Mouse (Mus musculus): ENCODE measurements around the gene Arv1.

Arv1 gene

DNA sequence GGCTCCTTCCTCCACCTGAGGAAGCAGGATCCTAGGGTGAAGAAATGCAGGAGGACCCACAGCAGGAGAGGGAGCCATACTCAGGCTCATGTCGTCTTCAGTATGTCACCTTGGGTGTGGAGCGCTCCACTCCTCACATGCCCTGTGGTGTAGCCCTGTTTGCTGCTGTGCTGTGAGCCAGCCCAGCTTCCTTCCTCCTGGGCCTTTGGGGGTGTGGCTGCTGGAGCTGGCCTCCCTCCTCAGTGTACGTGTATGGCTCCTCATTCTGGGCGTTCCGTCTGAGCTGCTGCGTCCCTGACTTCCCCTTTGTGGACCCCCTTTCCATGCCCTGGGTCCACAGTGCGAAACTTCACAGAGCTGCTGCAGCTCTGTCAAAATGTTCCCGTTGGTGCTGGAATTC, 10.9 kb downstream of the Arv1 start:
- no peak for DNase-seq

DNA sequence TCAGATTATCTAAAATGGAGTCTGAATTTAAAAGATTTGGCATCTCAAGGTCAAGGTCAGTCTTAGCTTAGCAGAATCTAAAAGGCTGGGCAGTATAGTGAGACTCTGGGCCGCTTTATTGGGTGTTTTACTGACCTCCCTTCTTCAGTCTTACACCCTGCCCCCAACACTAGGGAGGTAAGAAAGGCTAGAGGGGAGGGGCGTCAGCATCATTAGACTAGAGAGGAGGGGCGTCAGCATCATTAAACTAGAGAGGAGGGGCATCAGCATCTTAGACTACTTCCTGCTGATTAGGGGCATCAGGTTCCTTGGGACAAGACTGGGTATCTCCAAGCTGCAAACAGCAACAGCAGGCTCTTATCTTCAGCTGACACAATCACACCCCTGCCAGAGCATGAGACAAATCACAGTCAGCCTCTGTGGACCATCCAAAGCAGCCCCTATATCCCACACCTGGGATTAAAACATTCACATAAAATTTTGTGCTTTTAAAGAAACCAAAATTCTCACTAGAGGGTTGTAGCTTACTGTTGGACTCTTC, 13.5 kb downstream of the Arv1 start:
- no peak for DNase-seq

DNA sequence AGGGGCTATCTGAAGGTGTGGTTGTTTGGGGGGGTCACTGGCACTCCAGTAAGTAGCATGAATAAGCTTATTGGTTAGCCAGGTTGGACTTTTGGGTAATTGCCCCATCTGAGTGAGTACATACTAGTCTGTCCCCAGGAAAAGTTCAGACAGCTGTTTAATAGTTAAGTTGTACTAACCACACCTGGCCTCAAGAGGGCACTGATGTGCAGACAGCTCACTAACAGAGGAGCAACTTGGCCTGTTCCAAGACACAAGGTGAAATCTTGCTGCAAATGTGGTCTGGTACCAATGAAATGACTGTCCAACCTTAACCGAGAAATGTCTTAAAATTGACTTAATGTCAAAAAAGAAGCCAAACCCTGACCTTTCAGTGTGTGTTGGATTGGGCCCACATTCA, 17.3 kb downstream of the Arv1 start:
- peak; percentile 33 for DNase-seq

DNA sequence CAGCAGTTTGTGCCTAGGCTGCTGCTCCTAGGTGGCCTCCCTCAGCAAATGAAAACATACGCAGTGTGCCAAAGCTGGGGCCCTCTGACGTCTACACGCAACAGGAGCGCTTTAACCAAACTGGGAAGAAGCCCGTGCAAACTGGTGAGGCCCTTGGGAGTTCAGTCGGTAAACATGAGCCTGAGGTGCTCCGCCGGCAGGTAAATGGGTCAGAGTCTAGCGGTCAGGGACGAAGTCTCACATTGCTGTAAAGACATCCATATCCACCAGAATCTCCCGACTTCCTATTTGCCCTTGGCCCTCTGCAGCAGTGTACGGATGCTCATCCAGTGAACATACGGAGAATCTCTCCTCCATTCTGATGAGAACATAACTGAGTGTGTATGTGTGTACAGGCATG, 24.7 kb downstream of the Arv1 start:
- no peak for DNase-seq

DNA sequence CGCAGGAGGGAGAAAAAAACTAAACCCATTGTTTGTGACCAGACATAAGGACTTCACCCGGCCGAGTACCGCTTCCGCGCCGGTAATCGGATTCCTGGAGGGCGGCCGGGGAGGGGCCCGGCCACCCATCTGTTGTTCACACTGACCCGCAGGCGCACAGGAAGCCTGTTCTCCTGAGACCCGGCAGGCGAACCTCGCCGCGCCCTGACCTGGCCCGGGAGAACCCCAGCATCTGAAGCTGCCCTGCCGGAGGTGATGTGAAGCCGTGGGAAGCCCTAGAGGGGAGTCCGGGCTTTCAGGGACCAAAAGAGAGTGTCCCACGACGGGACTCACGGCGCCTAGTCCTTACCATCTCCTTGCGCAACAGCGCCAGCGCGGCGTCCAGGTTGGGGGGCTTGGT, 29.3 kb downstream of the Arv1 start:
- DNase-seq = peak; percentile 16

DNA sequence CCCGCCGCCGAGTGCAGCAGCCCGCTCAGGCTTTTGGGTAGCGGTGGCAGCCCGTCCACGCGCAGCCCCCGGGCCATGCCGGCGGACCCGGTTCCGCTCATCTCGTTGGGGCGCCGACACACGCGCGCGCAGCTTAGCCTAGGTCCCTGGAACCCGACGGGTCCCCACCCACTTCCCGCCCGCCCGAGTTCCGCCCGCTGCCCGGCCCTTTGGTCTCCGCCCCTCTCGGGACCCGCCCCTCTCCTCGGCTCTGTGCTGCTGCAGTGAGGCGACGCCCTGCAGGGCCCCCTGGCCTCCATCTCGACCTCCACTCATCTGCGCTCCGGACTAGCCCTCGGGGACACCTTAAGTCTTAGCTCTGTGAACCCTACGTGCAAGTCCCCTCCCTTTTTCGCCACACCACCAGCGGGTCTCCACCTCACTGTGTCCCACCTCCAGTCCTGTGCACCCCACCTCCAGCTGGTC, 29.8 kb downstream of the Arv1 start, which contains the start of gene Fam89a:
Fam89a (minus strand) TSS at position 124 of the 465 bp plus-strand sequence.
- DNase-seq = peak; percentile 80

DNA sequence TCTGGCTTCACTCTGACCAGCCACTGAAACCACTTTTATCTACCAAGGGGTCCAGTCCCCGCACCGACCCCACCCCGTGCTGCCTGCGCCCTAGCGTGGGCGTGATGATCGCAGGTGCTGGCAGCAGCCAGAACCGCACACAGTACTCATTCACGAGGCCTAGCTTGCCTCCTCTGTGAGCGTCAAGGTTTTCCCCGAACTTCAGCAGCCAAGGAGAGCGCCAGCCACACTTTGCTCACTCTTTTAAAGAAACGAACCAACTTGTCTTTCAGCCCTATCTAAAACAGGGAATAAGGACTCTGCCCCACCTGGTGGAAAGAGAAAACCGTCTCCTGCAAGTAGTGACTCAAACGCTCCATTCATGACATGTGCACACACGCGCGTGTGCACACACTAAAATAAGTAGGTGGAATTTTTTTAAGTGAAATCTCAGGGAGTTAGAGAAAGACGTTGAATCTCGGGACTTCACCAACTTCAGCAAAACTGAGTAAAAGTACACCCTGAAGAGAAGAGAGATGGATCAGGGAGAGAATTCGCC, 30.5 kb downstream of the Arv1 start:
- no peak for DNase-seq

DNA sequence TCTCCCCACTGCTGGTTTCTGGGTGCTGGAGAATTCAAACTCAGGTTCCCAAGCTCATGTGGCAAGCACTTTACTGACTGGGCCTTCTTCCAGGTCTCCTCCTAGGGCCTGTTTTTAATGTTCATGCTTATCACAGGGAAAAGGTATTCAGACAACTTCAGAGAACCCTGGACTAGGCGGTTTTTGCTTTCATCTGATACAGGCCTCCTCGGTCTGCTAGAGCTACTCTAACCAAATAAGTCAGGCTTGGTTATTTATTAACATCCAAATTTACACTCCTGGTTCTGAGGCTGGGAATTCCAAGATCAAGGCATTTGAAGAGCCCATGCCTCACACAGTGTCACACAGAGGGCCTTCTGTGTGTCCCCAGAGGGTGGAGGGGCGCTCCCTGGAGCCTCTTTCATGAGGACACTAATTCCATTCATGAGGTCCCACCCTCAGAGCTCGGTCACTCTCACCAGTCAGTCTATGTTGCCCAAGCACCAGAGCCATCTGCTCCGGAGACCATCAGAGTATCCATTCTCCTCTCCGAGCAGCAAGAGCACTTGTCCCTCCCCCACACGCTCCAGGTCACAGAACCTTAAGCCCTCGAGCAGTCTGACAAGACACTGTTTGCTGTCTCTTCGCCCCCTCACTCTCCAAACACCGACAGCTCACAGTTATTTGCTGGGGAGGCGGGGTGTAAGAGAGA, 32.3 kb downstream of the Arv1 start:
- DNase-seq = peak; percentile 8

DNA sequence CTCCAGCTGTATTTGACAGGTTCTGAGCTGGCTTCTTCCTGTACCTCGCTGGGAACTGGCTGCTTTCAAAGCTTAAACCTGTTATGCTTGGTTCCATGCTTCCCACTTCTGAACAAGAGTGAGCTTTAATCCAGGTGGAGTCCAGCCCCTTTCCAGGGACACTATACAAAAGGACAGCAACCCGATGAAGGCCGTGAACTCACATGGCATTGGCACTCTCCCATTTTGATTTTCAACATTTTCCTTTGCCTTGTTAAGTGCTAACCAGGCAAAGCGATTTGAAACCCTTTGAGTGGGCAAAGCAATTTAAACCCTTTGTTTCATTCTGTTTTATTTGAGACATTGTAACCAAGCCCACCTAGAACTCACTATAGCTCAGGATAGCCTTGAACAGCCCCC, 32.9 kb downstream of the Arv1 start:
- no peak for DNase-seq

DNA sequence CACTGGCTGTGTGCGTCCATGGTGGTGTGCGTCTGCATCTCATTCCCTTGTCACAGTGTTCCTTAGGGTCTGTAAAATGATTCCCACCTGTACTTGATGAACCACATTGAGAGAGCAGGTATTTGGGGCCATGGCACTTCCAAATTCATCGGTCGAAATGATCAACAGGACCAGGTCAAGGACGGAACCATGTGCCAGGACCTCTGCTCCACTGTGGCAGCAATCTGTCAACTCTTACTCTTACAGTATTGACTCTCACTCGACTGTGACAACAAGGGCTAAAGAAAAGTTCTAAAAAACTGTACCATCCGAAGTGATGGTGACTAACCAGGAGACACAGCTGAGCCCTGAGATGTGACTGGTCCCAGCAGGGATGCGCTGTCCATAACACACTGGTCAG, 33.5 kb downstream of the Arv1 start:
- DNase-seq = no peak

DNA sequence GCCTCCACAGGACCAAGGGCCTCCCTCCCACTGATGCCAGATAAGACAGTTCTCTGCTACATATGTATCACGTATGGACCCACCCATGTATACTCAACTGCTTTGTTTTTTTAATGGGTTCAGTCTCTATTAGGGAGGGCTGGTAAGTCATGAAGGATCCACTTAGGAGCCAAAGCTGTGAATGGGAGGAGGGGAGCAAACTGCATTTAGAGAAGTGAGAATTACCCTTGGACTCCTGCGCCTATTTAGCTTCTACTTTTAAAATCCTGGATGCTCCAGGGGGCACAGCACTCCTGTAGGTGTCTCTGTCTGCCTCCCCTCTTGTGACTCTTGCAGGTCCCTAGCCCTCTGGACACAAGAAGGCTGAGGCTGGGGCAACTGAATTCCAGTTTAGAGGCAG, 34.2 kb downstream of the Arv1 start:
- DNase-seq = no peak

DNA sequence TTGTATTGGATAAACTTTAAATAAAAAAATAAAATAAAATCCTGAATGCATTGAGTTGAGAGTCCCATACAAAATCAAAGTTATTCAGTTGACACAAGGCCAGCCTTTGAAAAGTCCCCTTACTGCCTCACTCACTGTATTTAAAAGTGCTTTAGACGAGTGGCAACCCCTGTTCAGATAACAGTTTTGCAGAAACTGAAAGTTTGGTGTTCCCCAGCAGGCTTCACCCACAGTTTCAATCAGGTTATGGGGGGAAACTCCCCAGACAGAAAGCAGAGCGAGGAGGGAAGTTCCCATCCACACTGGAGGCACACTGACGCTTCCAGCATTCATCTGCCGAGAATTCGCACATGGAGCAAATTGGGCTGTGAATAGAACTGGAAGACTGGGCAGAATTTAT, 34.7 kb downstream of the Arv1 start:
- no peak for DNase-seq

DNA sequence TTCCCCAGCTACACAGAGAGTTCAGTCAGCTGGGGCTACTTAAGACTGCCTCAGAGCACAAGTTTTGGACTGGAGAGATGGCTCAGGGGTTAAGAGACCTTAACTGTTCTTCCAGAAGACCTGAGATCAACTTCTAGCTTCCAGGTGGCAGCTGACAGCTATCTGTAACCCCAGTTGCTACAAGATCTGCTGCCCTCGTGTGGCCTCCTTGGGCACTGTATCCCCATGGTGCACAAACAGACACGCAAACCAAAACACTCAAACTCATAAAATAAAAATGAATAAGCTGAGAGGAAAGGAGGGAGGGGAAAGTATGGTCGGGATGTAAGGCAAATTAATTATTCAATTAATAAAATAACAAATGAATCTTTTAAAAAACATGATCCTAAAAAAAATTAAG, 36.6 kb downstream of the Arv1 start:
- DNase-seq = peak; percentile 53

DNA sequence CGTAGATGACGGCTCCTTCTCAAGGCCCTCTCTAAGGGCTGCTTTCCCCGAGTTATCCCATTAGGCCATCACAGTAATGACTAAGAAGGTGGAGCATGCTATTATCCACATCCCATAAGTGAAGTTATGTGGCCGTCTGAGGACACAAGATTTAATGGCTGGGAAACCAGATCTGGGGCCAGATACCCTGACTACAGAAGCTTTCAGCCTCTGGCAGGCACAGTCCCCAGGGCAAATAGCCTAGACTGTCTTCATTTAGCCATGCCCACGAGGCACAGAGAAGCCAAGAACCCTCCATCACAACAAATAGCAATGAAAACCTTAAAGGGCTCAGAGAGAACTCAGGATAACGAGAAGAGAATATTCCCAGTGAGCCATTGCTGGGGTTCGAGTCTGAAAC, 41.1 kb downstream of the Arv1 start:
- DNase-seq = no peak

DNA sequence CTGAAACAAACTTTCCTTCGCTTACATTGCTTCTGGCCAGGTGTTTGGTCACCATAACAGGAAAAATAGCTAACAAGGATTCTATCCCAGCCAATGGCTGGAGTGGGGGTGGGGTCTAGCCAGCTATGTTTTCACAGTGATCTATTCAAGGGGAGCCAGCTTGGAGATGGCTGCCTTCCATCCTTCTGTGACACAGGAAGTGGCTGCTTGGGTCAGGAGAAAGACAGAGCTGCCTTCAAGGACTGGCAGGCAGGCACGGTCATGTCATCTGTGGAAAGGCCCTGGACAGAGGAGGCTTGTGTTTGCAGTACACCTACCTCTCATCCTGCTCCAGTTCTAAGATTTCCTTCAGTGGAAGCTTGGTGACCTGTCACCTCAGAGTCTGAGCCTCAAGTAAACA, 50.5 kb downstream of the Arv1 start:
- peak; percentile 23 for DNase-seq

DNA sequence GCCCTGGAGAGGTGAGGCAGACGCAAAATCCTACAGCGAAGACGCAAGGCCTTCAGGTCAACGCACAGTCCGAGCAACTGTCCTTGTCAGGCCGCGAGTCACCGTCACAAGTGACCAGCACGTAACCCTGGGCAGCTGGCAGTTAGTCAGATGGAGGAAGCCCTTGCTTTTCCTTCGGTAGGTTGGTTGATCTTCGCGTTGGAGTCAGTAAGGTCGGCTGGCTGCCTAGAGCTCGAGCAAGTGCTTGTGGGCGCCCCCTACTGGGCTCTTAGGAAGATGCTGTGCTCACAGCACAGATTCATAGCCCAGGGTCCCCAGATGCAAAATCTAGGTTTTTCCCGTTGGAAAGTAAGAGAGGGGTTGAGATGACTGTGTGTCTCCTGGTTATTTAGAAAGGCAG, 53.8 kb downstream of the Arv1 start:
- DNase-seq = peak; percentile 80

DNA sequence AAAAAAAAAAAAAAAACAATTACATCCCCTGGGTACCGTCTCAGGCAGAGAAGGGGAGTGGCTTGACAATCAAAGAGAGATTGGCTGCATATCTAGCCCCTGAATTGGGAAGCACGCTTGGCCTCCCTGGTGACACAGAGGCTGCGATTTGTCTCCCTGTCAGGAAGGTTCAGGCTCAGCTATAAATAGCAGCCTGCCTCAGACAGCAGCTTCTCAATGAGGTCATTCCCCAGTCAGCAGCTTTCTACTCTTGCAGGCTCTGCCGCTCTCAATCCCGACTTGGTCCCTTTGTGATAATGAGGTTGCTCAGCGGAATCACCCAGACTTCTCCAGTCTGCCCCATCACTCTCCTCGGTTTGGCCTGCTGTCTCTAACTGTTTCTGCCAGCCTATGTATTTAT, 58.3 kb downstream of the Arv1 start:
- DNase-seq = peak; percentile 64

DNA sequence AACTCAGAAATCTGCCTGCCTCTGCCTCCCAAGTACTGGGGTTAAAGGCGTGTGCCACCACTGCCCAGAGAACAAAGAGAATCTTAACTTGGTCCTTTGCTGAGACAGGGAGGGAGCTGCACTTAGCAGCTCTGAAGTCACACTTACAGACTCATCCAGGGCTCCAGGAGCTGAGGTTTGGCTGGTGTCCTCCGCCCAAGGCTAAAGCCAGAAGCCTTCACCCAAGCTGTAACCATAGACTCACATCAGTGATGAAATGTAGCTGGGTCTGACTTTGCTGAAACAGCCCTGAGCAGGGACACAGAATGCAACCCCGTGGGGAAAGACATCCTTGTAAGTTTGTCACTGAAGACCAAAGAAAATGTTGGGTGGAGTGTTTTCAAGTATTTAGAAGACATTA, 60.5 kb downstream of the Arv1 start:
- no peak for DNase-seq

DNA sequence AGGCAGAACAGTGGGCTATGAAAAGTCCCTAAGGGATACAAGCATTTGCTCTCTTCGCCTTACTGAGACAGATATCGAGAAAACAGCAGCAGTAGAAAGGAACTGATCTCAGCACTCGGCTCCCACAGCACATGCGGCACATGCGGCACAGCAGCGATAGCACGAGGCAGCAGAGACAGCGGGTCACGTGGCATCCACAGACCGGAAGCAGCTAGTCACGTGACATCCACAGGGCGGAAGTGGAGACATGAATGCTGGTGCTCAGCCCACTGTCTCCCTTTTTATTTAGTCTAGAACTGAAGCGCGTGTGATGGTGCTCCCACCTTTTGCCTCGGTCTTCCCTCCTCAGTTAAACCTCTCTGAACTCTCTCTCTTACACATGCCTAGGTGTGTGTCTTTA, 61.3 kb downstream of the Arv1 start:
- DNase-seq = no peak
